Mouse (Mus musculus) forebrain, embryonic 15.5 days (tissue): Measurements from ENCODE around the gene Tax1bp1. TPM values are rescaled to one million over a fixed set of nuclear protein-coding genes. Genes with fewer than 3 reads are reported as not detected.

Experiments used
- ATAC-seq: fragments of 200-750 bp; cut with Nextera tagmentation; replicated peaks from 2 replicates; pipeline ENCODE4 v1.8.0; 2017; ENCODE audit warnings: mild to moderate bottlenecking, moderate TSS enrichment, moderate library complexity
- H3K27ac ChIP-seq: fragments of 300-500 bp; sonication (generic); replicated peaks from 2 replicates; pipeline ENCODE4 v1.5.1; 2015; ENCODE audit warnings: mild to moderate bottlenecking, inconsistent platforms
- H3K27me3 ChIP-seq: fragments of 300-500 bp; sonication (generic); 2 replicates; pipeline ENCODE4 v1.6.1; 2015; ENCODE audit warnings: inconsistent platforms
- H3K36me3 ChIP-seq: fragments of 300-500 bp; sonication (generic); 2 replicates; pipeline ENCODE4 v1.6.1; 2015; ENCODE audit warnings: mild to moderate bottlenecking, inconsistent platforms
- H3K4me1 ChIP-seq: fragments of 300-500 bp; sonication (generic); 2 replicates; pipeline ENCODE4 v1.6.1; 2015; ENCODE audit warnings: inconsistent platforms
- H3K4me2 ChIP-seq: fragments of 300-500 bp; sonication (generic); replicated peaks from 2 replicates; pipeline ENCODE4 v1.6.1; 2015; ENCODE audit warnings: mild to moderate bottlenecking, inconsistent platforms
- H3K4me3 ChIP-seq: fragments of 300-500 bp; sonication (generic); 2 replicates; pipeline ENCODE4 v1.5.1; 2015; ENCODE audit warnings: mild to moderate bottlenecking, inconsistent platforms
- H3K9ac ChIP-seq: fragments of 300-500 bp; sonication (generic); replicated peaks from 2 replicates; pipeline ENCODE4 v1.6.1; 2015; ENCODE audit warnings: mild to moderate bottlenecking, inconsistent platforms
- H3K9me3 ChIP-seq: fragments of 300-500 bp; sonication (generic); 2 replicates; pipeline ENCODE4 v1.6.1; 2016; ENCODE audit warnings: inconsistent platforms
- WGBS: fragments of 180-500 bp; shearing (Covaris S2); methylation state at CpG from one replicate; pipeline ENCODE4 v1.1.7; 2015; ENCODE audit warnings: mixed read lengths; 5-methylcytosine and 5-hydroxymethylcytosine counted together
- polyA plus RNA-seq: library from polyadenylated mRNA; unstranded; fragments of >200 nt; fragmentation: Nextera tagmentation; extraction: Ambion mirVana; gene quantifications from 2 replicates; pipeline ENCODE4 v1.2.1, GENCODE M21; 2015

The Tax1bp1 gene
- polyA plus RNA-seq, 1 experiment from 2014 or later, result 166 TPM

GRCm38 (mm10) chr6:52777034-52777433 is 63.5 kb downstream of the Tax1bp1 start:
- ATAC-seq, result no peak
- H3K4me1 ChIP-seq, result peaks cover 4% of the 10 kb centered on the region; the same call in 1 of the 2 replicates
- no peaks in the 10 kb centered on the region for H3K9me3 ChIP-seq
- no peak overlapping the region for H3K9ac ChIP-seq
- no peak overlapping the region for H3K4me3 ChIP-seq
- WGBS, result 79% methylated on average over 8 of the region's 8 CpGs
- no peaks in the 10 kb centered on the region for H3K27me3 ChIP-seq
- H3K36me3 ChIP-seq, result no peaks in the 10 kb centered on the region
- no peak overlapping the region for H3K4me2 ChIP-seq
- no peak overlapping the region for H3K27ac ChIP-seq

DNA sequence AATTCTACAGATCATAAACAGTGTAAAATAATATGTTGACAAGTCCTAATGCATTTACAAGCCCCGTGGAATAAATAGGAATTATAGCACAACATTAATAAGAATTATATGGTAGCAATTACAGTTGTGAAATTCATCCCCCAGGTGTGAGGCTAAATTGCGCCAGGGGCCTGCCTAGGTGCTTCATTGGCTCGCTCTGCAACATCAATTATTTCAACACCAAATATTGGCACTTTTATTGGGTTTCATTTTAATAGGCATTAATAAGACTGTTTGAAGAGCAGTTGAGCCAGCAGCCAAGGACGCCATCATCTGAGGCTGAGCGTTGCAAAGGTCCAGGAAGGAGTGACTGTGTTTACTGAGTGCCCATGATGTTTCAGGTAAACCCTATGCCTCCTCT is 65.0 kb downstream of the Tax1bp1 start:
- ATAC-seq, result no peak
- Histone ChIP-seq H3K9ac (no peak overlapping the region), H3K4me3 (no peak overlapping the region), H3K4me2 (no peak overlapping the region), H3K27me3 (no peaks in the 10 kb centered on the region), H3K36me3 (no peaks in the 10 kb centered on the region), H3K27ac (no peak overlapping the region), H3K9me3 (no peaks in the 10 kb centered on the region), H3K4me1 (peaks cover 4% of the 10 kb centered on the region; the same call in 1 of the 2 replicates)
- WGBS, result 89% methylated on average over 5 of the region's 5 CpGs

- peaks cover 4% of the 10 kb centered on the region; the same call in 1 of the 2 replicates for H3K4me1 ChIP-seq
- no peak overlapping the region for H3K9ac ChIP-seq
- H3K4me3 ChIP-seq, result no peak overlapping the region
- H3K27ac ChIP-seq, result no peak overlapping the region
- H3K9me3 ChIP-seq, result no peaks in the 10 kb centered on the region
- no peak overlapping the region for H3K4me2 ChIP-seq
- ATAC-seq, result no peak
- no peaks in the 10 kb centered on the region for H3K36me3 ChIP-seq
- H3K27me3 ChIP-seq, result no peaks in the 10 kb centered on the region
- WGBS, result 84% methylated on average over 5 of the region's 5 CpGs
Observed at GRCm38 (mm10) chr6:52779546-52779945, 66.0 kb downstream of the Tax1bp1 start.

- no peak for ATAC-seq
- no peak overlapping the region for H3K27ac ChIP-seq
- 67% methylated on average over 10 of the region's 10 CpGs for WGBS
Observed at GRCm38 (mm10) chr6:52790316-52790715, 76.8 kb downstream of the Tax1bp1 start.

DNA sequence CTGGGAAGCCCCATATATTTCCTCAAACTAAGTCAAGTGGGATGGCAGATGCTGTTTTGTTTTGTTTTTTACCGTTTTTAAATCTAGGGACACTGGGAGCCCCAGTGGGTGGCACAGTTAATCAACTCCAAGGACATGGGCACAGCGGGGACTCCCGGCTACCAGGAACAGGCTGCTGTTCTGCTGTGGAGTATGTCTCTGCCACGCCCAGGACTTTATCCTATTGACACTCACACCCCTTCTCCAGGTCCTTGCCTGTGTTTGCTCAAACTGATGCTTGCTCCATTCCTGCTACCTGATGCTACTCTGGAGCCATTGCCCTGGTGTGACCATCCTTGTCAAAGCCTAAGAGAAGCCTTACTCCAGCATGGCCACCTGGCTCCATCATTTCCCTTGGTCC is 77.3 kb downstream of the Tax1bp1 start:
- ATAC-seq, result no peak
- Histone ChIP-seq H3K4me3 (no peak overlapping the region), H3K4me1 (peaks cover 26% of the 10 kb centered on the region), H3K9me3 (no peaks in the 10 kb centered on the region), H3K9ac (no peak overlapping the region), H3K27ac (no peak overlapping the region), H3K4me2 (no peak overlapping the region), H3K36me3 (no peaks in the 10 kb centered on the region), H3K27me3 (no peaks in the 10 kb centered on the region)
- 88% methylated on average over 4 of the region's 4 CpGs for WGBS

More at GRCm38 (mm10) chr6:52790316-52790715, 76.8 kb downstream of the Tax1bp1 start:
- Histone ChIP-seq H3K4me2 (no peak overlapping the region), H3K9me3 (no peaks in the 10 kb centered on the region), H3K27me3 (no peaks in the 10 kb centered on the region), H3K9ac (no peak overlapping the region), H3K4me3 (no peak overlapping the region), H3K4me1 (peaks cover 22% of the 10 kb centered on the region), H3K36me3 (no peaks in the 10 kb centered on the region)

DNA sequence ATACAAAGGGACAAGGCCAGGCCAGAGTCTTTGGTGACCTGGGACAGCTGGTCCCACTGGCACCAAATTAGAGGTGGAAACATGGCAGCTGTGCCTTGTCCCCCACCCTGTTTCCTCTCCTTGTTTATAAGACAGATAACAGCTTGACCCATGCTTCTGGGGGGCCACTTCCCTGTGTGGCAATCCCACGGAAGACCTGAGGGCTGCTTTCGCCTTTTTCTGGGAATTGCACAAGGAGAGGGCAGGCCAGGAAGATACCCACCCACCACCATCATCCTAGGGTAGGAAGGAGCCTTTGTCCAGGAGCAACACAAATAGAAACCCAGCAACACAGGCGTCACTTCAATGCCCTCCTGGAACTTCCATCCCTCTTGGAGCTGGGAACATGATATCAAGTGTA is 78.9 kb downstream of the Tax1bp1 start:
- no peak overlapping the region for H3K27ac ChIP-seq
- no peak overlapping the region for H3K4me3 ChIP-seq
- H3K4me2 ChIP-seq, result no peak overlapping the region
- H3K9me3 ChIP-seq, result no peaks in the 10 kb centered on the region
- H3K27me3 ChIP-seq, result no peaks in the 10 kb centered on the region
- 86% methylated on average over 3 of the region's 3 CpGs for WGBS
- no peak for ATAC-seq
- no peak overlapping the region for H3K9ac ChIP-seq
- H3K36me3 ChIP-seq, result no peaks in the 10 kb centered on the region
- H3K4me1 ChIP-seq, result peaks cover 42% of the 10 kb centered on the region

DNA sequence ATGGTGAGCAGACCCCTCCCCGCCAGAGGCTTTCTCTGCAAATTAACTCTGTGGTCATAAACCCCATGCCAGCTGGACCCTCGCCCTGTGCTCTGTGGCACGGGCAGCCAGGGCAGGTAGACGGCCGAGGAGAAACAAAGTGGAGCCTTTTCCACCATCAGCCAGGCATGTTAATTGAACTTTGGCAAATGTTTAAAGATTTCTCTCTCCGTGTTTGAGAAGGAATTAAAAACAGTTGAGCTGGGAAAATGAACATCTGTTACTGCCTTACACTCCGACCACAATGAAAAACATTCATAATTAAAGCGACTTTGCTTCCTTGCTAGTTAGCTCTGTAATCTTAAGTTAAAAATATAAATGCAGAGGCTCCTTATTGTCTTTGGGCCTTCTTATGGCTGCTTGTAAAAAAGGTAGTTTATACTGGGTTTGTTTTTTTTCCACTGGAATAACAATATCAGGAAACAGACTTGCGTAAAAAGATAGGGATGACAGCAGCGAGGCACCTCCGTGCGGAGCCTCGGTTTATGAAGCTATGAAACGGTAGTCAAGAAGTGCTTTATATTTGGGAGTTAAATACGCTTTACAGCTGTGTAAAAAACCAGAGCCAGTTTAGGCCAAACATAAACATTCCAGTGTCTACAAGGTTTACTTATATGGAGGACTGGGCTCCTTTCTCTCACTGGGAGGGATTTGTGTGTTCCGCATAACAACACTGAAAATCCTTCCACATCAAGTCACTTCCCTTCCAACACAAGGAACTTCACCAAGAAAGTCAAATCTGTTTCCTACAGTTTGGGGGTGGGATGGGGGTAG is 81.7 kb downstream of the Tax1bp1 start:
- H3K27me3 ChIP-seq, result no peaks in the 10 kb centered on the region

GRCm38 (mm10) chr6:52796035-52796598 is 82.6 kb downstream of the Tax1bp1 start:
- no peak overlapping the region for H3K4me3 ChIP-seq
- no peaks in the 10 kb centered on the region for H3K36me3 ChIP-seq
- H3K27me3 ChIP-seq, result no peaks in the 10 kb centered on the region
- H3K4me2 ChIP-seq, result no peak overlapping the region
- H3K27ac ChIP-seq, result peak overlapping the region; percentile 71; the same call in 1 of the 2 replicates
- no peak for ATAC-seq
- H3K9me3 ChIP-seq, result no peaks in the 10 kb centered on the region
- H3K4me1 ChIP-seq, result peaks cover 36% of the 10 kb centered on the region
- 65% methylated on average over 9 of the region's 9 CpGs for WGBS
- no peak overlapping the region for H3K9ac ChIP-seq

More for the DNA sequence above, 81.7 kb downstream of the Tax1bp1 start:
- Histone ChIP-seq H3K9me3 (no peaks in the 10 kb centered on the region), H3K4me1 (peaks cover 38% of the 10 kb centered on the region), H3K27ac (peak overlapping the region; percentile 71), H3K4me2 (peak overlapping the region; percentile 30), H3K9ac (no peak overlapping the region), H3K4me3 (no peak overlapping the region), H3K36me3 (no peaks in the 10 kb centered on the region)
- 30% methylated on average over 16 of the region's 16 CpGs for WGBS
- ATAC-seq, result peak; percentile 60

GRCm38 (mm10) chr6:52796691-52797090 is 83.2 kb downstream of the Tax1bp1 start:
- ATAC-seq, result peak; percentile 64; the same call in 1 of the 2 replicates

DNA sequence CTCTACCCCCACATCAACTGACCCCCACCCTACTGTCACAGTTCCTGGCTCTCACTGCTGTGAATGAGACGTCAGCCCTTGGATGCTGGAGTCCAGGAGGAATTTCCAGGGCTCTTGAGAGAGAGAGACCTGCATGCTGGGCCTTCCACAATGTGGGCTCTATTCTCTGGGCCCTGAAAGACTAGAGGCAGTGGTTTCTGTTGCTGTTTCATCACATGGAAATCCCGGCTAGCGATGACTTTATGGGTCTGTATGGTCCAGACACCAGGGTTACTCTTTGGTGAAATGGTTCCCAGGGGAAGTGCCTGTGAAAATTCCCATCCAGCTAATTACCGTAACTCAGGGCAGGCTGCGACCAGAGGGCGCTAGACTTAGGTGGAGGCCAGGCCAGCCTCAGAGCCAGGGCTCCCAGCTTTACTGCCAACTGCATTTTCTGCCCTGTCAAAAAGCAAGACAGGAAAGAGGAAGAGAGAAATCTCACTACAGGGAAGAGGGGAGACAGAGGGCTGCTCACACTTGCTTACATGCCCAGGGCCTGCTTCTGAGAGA is 83.8 kb downstream of the Tax1bp1 start:
- no peaks in the 10 kb centered on the region for H3K36me3 ChIP-seq
- no peaks in the 10 kb centered on the region for H3K27me3 ChIP-seq
- H3K9ac ChIP-seq, result no peak overlapping the region
- H3K4me2 ChIP-seq, result no peak overlapping the region
- H3K9me3 ChIP-seq, result no peaks in the 10 kb centered on the region
- peaks cover 36% of the 10 kb centered on the region for H3K4me1 ChIP-seq
- ATAC-seq, result no peak
- 45% methylated on average over 6 of the region's 6 CpGs for WGBS
- H3K27ac ChIP-seq, result no peak overlapping the region
- no peak overlapping the region for H3K4me3 ChIP-seq

More at GRCm38 (mm10) chr6:52796691-52797090, 83.2 kb downstream of the Tax1bp1 start:
- no peak overlapping the region for H3K9ac ChIP-seq
- H3K27me3 ChIP-seq, result no peaks in the 10 kb centered on the region
- no peak overlapping the region for H3K4me3 ChIP-seq
- no peak overlapping the region for H3K4me2 ChIP-seq
- H3K4me1 ChIP-seq, result peaks cover 36% of the 10 kb centered on the region
- H3K27ac ChIP-seq, result no peak overlapping the region
- 26% methylated on average over 1 of the region's 1 CpGs for WGBS
- H3K36me3 ChIP-seq, result no peaks in the 10 kb centered on the region
- no peaks in the 10 kb centered on the region for H3K9me3 ChIP-seq

- H3K4me3 ChIP-seq, result no peak overlapping the region
- no peaks in the 10 kb centered on the region for H3K9me3 ChIP-seq
- no peak overlapping the region for H3K27ac ChIP-seq
- H3K9ac ChIP-seq, result no peak overlapping the region
- peaks cover 6% of the 10 kb centered on the region for H3K4me1 ChIP-seq
- WGBS, result 38% methylated on average over 9 of the region's 9 CpGs
- no peaks in the 10 kb centered on the region for H3K27me3 ChIP-seq
- H3K36me3 ChIP-seq, result no peaks in the 10 kb centered on the region
- H3K4me2 ChIP-seq, result no peak overlapping the region
- ATAC-seq, result no peak
Observed at GRCm38 (mm10) chr6:52802181-52802580, 88.7 kb downstream of the Tax1bp1 start.

DNA sequence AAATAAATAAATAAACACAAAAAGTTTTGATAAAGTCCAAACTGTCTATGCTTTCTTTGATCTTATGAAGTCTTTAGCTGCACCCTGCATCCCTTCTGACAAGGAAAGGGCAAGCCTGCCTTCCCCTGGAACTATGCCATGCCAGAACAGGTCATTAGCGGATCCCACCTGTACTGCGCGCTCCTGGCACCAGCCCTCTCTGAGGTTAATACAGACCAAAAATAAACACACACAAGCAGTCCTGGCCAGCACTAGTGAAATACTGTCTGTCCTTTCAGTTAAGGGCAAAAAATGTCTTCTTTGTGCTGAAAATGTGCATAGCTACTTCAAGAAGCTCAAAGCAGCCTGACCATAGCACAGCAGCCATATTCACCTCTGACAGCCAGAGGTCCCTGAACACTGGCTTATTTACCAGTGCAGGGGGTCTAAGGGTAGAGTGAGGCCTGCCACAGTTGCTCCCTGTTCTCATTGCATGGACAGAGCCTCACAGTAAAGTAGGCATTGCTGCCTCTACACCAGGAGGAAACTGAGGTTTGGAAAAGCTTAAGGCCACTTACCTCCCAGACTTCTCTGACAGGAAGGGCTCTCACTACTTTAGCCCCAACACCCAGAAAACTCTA is 91.8 kb downstream of the Tax1bp1 start:
- H3K9ac ChIP-seq, result no peak overlapping the region
- no peak overlapping the region for H3K4me2 ChIP-seq
- no peak overlapping the region for H3K27ac ChIP-seq
- no peak overlapping the region for H3K4me3 ChIP-seq
- H3K4me1 ChIP-seq, result no peaks in the 10 kb centered on the region
- ATAC-seq, result no peak
- H3K36me3 ChIP-seq, result no peaks in the 10 kb centered on the region
- WGBS, result 87% methylated on average over 3 of the region's 3 CpGs
- H3K9me3 ChIP-seq, result no peaks in the 10 kb centered on the region
- no peaks in the 10 kb centered on the region for H3K27me3 ChIP-seq
